Mouse (Mus musculus) kidney, adult 2 months (tissue): ENCODE results near the gene Nfib.

Experiments
- CTCF ChIP-seq: fragments of 200-500 bp; conservative IDR thresholded peaks from 2 replicates; pipeline ENCODE4 v1.5.1; 2011; ENCODE audit warnings: low read depth, mild to moderate bottlenecking, control low read depth, low read length, moderate library complexity, mixed read lengths; ENCODE audit not compliant: insufficient read depth, insufficient read length
- POLR2A ChIP-seq: fragments of 200-500 bp; IDR thresholded peaks from one replicate; pipeline ENCODE4 v1.6.1; 2011; ENCODE audit warnings: low read depth, low read length, control low read depth

DNA sequence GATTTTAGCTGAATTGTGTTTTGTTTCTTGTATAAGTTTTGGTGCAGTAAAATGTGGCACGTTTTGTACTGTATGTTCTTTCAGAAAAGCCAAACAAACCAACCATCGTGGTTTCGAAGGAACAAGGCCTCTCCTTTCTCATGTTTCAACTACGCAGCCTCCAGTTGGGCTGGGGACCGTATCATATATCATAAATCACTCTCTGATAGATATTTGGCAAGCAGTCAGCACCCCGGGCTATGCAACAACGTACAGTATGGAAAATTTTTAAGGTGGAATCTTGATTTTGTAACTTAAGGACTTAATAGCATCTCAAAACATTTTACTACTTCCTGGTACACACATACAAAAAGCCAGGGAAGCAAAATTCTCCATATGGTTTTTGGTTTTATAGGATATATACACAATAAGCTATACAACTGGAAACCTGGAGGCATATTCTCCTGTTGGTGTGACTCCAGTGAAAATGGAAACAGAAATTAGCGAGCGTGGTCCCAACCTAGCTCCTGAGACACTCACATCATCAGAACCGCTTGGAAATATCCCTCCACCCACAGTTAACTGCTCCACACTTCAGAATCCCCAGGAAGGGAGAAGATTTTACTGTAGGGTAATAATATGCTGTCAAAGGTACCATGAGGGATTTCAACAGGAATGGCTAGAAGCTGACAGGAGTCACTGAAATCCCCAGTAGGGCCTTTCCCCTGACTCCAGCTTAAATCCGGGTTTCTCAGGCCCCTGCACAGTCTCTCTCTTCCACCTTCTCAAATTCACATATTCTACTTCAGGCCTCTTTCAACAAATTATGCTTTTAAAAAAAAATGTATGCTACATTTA lies 455.8 kb downstream of the Nfib start:
- TF ChIP-seq CTCF: no peak
- TF ChIP-seq POLR2A: no peak
